Mouse (Mus musculus): ENCODE measurements around the gene Sorcs2. TPM values are rescaled to one million over a fixed set of nuclear protein-coding genes. Genes with fewer than 3 reads are reported as not detected.

Sorcs2 gene
- polyA plus RNA-seq, 1 experiment from 2014 or later, result 21.8 TPM

DNA sequence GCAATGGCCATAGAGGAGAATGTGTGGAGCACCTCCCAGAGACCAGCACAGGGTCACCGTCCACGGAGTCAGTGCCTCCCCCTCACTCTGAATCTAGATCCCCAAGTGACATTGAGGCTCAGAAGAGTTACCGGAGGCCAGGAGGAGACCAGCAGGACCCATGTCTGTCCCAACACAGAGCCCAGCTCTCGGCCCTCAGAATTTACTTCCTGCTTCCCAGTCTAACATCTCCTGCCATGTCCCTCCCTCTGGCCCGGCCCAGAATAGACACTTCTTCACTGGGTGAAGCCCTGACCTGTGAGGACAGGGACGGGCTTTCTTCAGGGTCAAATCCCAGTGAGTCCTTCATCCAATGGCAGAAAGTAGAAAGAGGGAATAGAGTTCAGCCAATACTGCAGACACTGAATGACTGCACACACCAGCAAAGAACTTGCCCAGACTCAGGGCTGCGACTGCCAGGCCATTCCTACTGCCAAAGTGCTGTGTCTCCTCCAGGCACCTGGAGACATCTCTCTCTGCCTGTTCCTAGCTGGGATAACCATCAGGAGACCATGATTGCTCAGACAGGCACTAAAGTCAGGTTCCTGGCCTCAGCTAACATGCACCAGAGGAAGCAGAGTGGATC is 29.3 kb downstream of the Sorcs2 start:
- Histone ChIP-seq H3K4me3 (ENCODE audit: low read length) (no peak overlapping the region), H3K27me3 (ENCODE audit: control insufficient read depth, insufficient read depth, low read depth, low read length) (no peaks in the 10 kb centered on the region), H3K9ac (ENCODE audit: low read length) (no peak overlapping the region), H3K4me1 (replicated peaks; ENCODE audit: control insufficient read depth, insufficient read depth, low read length) (peaks cover 21% of the 10 kb centered on the region), H3K27ac (ENCODE audit: low read length) (no peak overlapping the region), H3K36me3 (ENCODE audit: control insufficient read depth, insufficient read depth, low read length) (no peaks in the 10 kb centered on the region), H3K9me3 (ENCODE audit: control insufficient read depth, low read length) (no peaks in the 10 kb centered on the region), H3K4me2 (ENCODE audit: low read depth, low read length) (no peak overlapping the region)
- 66% methylated on average over 7 of the region's 7 CpGs for WGBS
- no peak for ATAC-seq (ENCODE audit: low read depth)

DNA sequence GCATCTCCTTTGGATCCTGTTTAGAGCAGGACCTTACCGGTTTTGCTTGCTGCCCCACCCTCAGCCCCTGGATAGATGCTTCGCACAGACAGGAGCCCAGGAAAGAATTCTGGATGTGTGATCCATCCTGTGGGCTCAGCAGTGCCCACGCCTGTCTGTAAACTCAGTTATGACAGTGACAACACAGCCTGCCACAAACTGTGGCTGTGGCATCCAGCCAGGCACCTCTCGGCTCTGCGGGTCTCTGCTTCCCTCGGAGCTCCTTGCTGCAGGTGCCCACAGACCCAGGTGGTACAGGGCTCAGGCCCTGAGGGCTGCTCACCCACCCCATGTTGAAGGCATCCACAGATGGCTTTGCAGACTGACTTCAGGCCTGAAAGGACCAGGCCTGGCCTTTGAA is 30.0 kb downstream of the Sorcs2 start:
- Histone ChIP-seq H3K27me3 (ENCODE audit: control insufficient read depth, insufficient read depth, low read depth, low read length) (no peaks in the 10 kb centered on the region), H3K36me3 (ENCODE audit: control insufficient read depth, insufficient read depth, low read length) (no peaks in the 10 kb centered on the region), H3K4me1 (replicated peaks; ENCODE audit: control insufficient read depth, insufficient read depth, low read length) (peaks cover 18% of the 10 kb centered on the region), H3K9me3 (ENCODE audit: control insufficient read depth, low read length) (no peaks in the 10 kb centered on the region), H3K4me3 (ENCODE audit: low read length) (no peak overlapping the region), H3K27ac (ENCODE audit: low read length) (no peak overlapping the region), H3K4me2 (ENCODE audit: low read depth, low read length) (no peak overlapping the region), H3K9ac (ENCODE audit: low read length) (no peak overlapping the region)
- ATAC-seq (ENCODE audit: low read depth), result no peak
- WGBS, result 82% methylated on average over 6 of the region's 6 CpGs

DNA sequence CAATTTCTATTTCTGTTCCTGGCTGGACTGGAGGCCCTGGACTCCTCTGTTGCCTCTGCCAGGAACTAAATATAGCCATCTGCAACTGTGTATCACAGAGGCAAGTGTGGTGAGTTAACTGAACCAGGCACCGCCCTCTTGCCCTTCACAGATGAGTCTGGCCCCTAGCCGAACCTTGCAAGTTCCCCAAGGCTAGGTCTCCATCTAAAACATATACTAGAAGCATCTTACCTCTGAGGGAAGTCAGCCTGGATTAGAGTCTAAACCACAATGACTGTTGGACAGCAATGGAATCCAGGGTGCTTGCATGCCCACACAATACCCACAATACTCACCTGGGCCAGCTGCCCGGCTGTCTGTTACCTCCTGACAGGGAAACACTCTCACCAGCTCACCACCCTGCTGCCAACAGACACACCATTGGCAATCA is 30.7 kb downstream of the Sorcs2 start:
- Histone ChIP-seq H3K9ac (ENCODE audit: low read length) (no peak overlapping the region), H3K4me3 (ENCODE audit: low read length) (no peak overlapping the region), H3K9me3 (ENCODE audit: control insufficient read depth, low read length) (no peaks in the 10 kb centered on the region), H3K27ac (ENCODE audit: low read length) (no peak overlapping the region), H3K4me1 (replicated peaks; ENCODE audit: control insufficient read depth, insufficient read depth, low read length) (peaks cover 18% of the 10 kb centered on the region), H3K27me3 (ENCODE audit: control insufficient read depth, insufficient read depth, low read depth, low read length) (no peaks in the 10 kb centered on the region), H3K4me2 (ENCODE audit: low read depth, low read length) (no peak overlapping the region), H3K36me3 (ENCODE audit: control insufficient read depth, insufficient read depth, low read length) (no peaks in the 10 kb centered on the region)
- no peak for ATAC-seq (ENCODE audit: low read depth)
- WGBS, result 56% methylated on average over 3 of the region's 3 CpGs

DNA sequence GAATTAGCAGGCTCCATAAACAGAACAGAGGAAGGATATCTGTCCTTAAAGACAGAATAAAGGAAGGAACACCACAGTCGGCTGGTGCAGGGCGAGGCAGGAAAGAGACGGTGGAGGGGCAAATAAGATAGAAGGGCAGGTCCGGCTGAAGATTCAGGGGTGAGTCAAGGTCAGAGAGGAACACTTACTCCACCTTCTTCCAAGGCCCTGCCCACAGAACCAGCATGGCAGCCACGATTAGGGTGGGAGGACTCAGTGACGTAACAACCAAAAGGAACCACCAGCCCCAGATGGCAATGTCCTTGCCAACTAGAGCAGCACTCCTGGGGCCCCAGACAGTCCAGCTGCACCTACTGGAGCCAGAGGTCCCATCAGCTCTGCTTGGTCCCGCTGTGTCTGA is 36.2 kb downstream of the Sorcs2 start:
- Histone ChIP-seq H3K27ac (ENCODE audit: low read length) (no peak overlapping the region), H3K36me3 (ENCODE audit: control insufficient read depth, insufficient read depth, low read length) (no peaks in the 10 kb centered on the region), H3K4me3 (ENCODE audit: low read length) (no peak overlapping the region), H3K27me3 (ENCODE audit: control insufficient read depth, insufficient read depth, low read depth, low read length) (no peaks in the 10 kb centered on the region), H3K4me1 (replicated peaks; ENCODE audit: control insufficient read depth, insufficient read depth, low read length) (peaks cover 45% of the 10 kb centered on the region), H3K4me2 (ENCODE audit: low read depth, low read length) (no peak overlapping the region), H3K9ac (ENCODE audit: low read length) (no peak overlapping the region), H3K9me3 (ENCODE audit: control insufficient read depth, low read length) (no peaks in the 10 kb centered on the region)
- no peak for ATAC-seq (ENCODE audit: low read depth)
- WGBS, result 69% methylated on average over 7 of the region's 7 CpGs

DNA sequence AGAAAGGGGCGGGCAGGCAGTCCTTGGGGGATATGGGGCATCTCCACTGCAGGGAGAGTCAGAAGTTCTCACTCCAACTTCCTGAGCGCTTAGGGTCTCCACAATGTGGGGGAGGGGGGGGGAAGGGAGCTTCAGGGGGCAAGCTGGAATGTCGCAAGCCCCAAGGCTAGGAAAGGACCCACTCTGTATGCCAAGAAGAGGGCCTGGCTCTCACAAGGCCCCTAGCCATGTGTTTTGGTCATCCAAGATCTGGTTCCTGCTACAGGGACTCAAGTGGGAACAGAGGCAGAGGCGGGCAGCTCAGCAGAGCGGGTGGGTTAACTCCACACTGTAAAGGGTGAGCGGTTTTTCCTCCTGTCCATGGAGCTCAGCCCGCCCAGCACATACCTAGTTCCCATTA is 37.6 kb downstream of the Sorcs2 start:
- ATAC-seq (ENCODE audit: low read depth), result peak; percentile 26; the same call in 1 of the 2 replicates
- Histone ChIP-seq H3K9me3 (ENCODE audit: control insufficient read depth, low read length) (no peaks in the 10 kb centered on the region), H3K4me1 (replicated peaks; ENCODE audit: control insufficient read depth, insufficient read depth, low read length) (peaks cover 44% of the 10 kb centered on the region), H3K9ac (ENCODE audit: low read length) (peak overlapping the region; percentile 13; the same call in 1 of the 2 replicates), H3K27ac (ENCODE audit: low read length) (peak overlapping the region; percentile 72), H3K36me3 (ENCODE audit: control insufficient read depth, insufficient read depth, low read length) (no peaks in the 10 kb centered on the region), H3K27me3 (ENCODE audit: control insufficient read depth, insufficient read depth, low read depth, low read length) (no peaks in the 10 kb centered on the region), H3K4me2 (ENCODE audit: low read depth, low read length) (no peak overlapping the region), H3K4me3 (ENCODE audit: low read length) (no peak overlapping the region)
- 63% methylated on average over 7 of the region's 7 CpGs for WGBS

DNA sequence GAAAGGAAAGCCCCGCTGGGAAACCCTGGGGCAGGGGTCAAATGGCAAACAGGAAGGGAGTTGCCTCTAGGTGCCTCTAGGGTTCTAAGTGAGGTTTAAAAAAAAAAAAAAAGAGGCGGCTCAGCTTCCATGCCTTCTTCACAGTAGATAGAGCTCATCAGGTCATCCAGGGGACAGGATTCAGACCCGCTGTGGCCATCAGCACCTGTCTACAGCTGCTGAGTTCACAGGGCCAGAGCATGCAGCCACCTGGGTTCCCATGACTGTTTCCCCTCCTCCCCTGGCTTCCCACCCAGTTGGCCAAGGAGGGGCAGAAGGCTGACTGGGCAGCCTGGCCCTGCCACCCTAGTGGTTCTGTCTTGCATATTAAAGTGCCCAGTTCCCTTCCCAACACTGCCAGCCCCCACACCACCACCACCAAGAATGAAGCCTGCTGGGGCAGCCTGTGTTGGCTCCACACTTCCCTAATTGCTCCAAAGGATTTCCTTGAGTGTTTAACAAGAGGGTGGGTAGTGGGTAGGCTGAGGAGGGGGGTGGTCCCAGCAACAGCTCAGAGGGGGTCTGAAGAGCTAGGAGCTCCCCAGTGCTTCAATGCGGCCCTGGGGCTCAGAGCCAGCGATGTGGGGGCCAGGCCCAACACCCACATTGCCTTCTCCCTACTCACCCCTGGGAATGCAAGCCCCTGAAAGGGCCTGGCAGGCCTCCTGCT is 38.2 kb downstream of the Sorcs2 start:
- peak; percentile 51 for ATAC-seq (ENCODE audit: low read depth)
- H3K4me1 ChIP-seq (replicated peaks; ENCODE audit: control insufficient read depth, insufficient read depth, low read length), result peaks cover 44% of the 10 kb centered on the region
- H3K27ac ChIP-seq (ENCODE audit: low read length), result peak overlapping the region; percentile 72

DNA sequence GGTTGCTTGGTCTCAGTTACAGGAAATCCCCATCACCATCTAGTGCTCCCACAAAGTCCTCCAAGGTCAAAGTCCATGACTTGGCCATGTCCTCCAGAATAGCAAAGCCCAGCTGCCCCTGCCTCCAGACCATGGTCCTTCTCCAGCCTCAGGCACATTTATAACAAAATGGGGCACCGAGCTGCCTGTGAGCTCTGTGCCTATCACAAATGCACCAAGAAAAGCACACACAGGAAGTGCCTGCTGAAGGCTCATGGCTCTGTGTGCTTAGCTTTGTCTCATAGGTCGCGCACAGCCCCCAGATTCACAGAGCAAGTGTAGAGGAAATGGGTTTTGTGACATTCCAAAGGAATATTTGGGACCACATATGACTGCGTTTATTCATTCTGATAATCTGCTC is 39.8 kb downstream of the Sorcs2 start:
- WGBS, result 32% methylated on average over 4 of the region's 4 CpGs
- Histone ChIP-seq H3K36me3 (ENCODE audit: control insufficient read depth, insufficient read depth, low read length) (no peaks in the 10 kb centered on the region), H3K9ac (ENCODE audit: low read length) (no peak overlapping the region), H3K27ac (ENCODE audit: low read length) (peak overlapping the region; percentile 72), H3K9me3 (ENCODE audit: control insufficient read depth, low read length) (no peaks in the 10 kb centered on the region), H3K27me3 (ENCODE audit: control insufficient read depth, insufficient read depth, low read depth, low read length) (no peaks in the 10 kb centered on the region), H3K4me2 (ENCODE audit: low read depth, low read length) (no peak overlapping the region), H3K4me1 (replicated peaks; ENCODE audit: control insufficient read depth, insufficient read depth, low read length) (peaks cover 51% of the 10 kb centered on the region), H3K4me3 (ENCODE audit: low read length) (no peak overlapping the region)
- no peak for ATAC-seq (ENCODE audit: low read depth)

More for the DNA sequence above, 38.2 kb downstream of the Sorcs2 start:
- no peaks in the 10 kb centered on the region for H3K36me3 ChIP-seq (ENCODE audit: control insufficient read depth, insufficient read depth, low read length)
- 0 out of 2 replicates have a peak overlapping the region, but pooled peaks have one; percentile 13 for H3K9ac ChIP-seq (ENCODE audit: low read length)
- H3K4me2 ChIP-seq (ENCODE audit: low read depth, low read length), result no peak overlapping the region
- H3K4me3 ChIP-seq (ENCODE audit: low read length), result no peak overlapping the region
- WGBS, result 40% methylated on average over 5 of the region's 5 CpGs
- H3K27me3 ChIP-seq (ENCODE audit: control insufficient read depth, insufficient read depth, low read depth, low read length), result no peaks in the 10 kb centered on the region
- no peaks in the 10 kb centered on the region for H3K9me3 ChIP-seq (ENCODE audit: control insufficient read depth, low read length)

DNA sequence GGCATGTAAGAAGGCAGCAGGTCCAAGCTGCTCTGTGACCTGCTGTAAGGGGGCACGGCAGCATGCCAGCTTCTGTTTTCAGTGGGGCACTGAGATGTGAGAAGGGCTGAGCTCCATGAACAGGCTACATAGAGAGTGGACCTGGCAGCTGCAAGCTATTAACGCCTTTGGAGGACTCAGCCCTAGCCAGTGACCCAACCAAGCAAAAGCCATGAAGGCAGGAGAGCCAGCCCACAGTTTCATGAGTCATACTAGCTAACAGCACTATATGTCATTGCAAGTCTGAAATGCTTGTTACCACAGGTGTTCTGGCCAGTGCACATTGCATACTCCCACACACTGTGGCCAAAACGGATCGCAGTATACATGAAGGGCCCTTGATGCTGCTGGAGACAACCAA is 41.3 kb downstream of the Sorcs2 start:
- Histone ChIP-seq H3K27ac (ENCODE audit: low read length) (no peak overlapping the region), H3K9me3 (ENCODE audit: control insufficient read depth, low read length) (no peaks in the 10 kb centered on the region), H3K36me3 (ENCODE audit: control insufficient read depth, insufficient read depth, low read length) (no peaks in the 10 kb centered on the region), H3K27me3 (ENCODE audit: control insufficient read depth, insufficient read depth, low read depth, low read length) (no peaks in the 10 kb centered on the region), H3K4me1 (replicated peaks; ENCODE audit: control insufficient read depth, insufficient read depth, low read length) (peaks cover 49% of the 10 kb centered on the region), H3K9ac (ENCODE audit: low read length) (no peak overlapping the region), H3K4me3 (ENCODE audit: low read length) (no peak overlapping the region), H3K4me2 (ENCODE audit: low read depth, low read length) (no peak overlapping the region)
- WGBS, result 68% methylated on average over 4 of the region's 4 CpGs
- ATAC-seq (ENCODE audit: low read depth), result no peak

DNA sequence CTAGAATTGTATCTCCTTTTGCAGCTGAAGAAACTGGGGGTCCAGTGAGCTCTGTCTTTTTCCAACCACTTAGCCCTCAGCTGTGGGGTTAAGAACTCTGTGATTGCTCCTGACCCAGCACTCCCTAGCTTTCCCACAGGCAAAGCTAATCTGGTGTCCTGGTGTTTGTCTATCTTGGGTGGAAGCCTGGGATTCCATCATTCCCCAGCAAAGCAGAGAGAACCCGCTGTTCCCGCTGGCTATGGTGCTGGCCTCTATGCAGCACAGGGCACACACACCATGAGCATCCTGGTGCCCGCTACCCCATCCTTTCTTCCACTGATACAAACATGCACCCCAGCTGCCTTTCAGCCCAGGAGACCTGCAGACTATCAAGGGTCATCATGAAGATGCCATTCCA is 42.3 kb downstream of the Sorcs2 start:
- H3K27me3 ChIP-seq (ENCODE audit: control insufficient read depth, insufficient read depth, low read depth, low read length), result no peaks in the 10 kb centered on the region
- peaks cover 46% of the 10 kb centered on the region for H3K4me1 ChIP-seq (replicated peaks; ENCODE audit: control insufficient read depth, insufficient read depth, low read length)
- ATAC-seq (ENCODE audit: low read depth), result no peak
- no peak overlapping the region for H3K27ac ChIP-seq (ENCODE audit: low read length)
- no peaks in the 10 kb centered on the region for H3K36me3 ChIP-seq (ENCODE audit: control insufficient read depth, insufficient read depth, low read length)
- H3K9ac ChIP-seq (ENCODE audit: low read length), result no peak overlapping the region
- H3K4me2 ChIP-seq (ENCODE audit: low read depth, low read length), result no peak overlapping the region
- H3K4me3 ChIP-seq (ENCODE audit: low read length), result no peak overlapping the region
- H3K9me3 ChIP-seq (ENCODE audit: control insufficient read depth, low read length), result no peaks in the 10 kb centered on the region
- 75% methylated on average over 3 of the region's 3 CpGs for WGBS
